8 mouse cellular contexts compared by ENCODE assay signal in the genomic region with DNA sequence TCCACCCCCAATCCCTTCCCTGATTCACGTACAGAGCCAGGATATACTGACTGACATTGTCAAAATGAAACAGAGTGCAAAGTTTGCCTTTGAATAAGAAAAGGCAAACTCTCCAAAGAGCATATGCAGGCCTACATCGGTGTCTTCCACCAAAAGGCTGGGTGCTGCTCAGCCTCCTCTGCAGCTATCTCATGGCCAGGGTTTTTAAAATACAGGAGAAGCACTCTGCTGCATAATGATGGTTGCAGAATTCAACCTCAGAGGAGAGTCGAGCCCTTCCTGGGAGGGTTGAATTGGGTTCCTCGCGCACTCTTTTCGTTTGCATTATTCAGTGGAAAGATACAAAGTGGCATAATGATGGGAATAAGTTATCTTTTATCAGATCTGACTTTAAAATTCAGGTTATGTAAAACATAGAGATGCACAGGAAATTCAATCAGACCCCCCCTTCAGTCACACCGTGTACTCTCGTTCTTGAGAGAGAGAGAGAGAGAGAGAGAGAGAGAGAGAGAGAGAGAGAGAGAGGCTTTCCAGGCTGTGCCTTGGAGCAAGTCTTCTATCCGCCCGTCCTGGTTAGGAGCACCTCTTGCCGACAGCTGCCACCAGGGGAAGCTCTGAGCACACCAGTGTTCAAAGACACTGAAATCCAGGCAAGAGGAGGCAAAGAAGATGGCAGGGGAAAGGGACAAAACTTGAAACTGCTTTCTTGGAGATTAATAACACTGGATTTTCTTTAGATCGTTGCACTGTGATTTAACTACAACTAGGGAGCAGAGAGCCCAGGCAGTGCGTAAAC.
DNase-seq lines count a peak whose midpoint lies in the region; ATAC-seq lines count a peak whose summit lies in the region.

No protein-coding gene starts in this region.

- H3K27me3 ChIP-seq in hindbrain, embryonic 13.5 days, result no peaks in the 10 kb centered on the region

- H3K36me3 ChIP-seq in hindbrain, embryonic 13.5 days, result no peaks in the 10 kb centered on the region

- no peak overlapping the region for H3K4me3 ChIP-seq in hindbrain, embryonic 13.5 days

- H3K4me2 ChIP-seq in hindbrain, embryonic 13.5 days, result no peak overlapping the region

- H3K9ac ChIP-seq in hindbrain, embryonic 13.5 days, result no peak overlapping the region

- no peaks in the 10 kb centered on the region for H3K4me1 ChIP-seq in hindbrain, embryonic 13.5 days (replicated peaks)

- peak; percentile 59; the same call in 1 of the 2 replicates for ATAC-seq in hindbrain, embryonic 13.5 days (ENCODE audit: low FRiP score)
- no peak for ATAC-seq in erythroblast, adult 5-6 weeks (replicated peaks; ENCODE audit: low FRiP score, poor library complexity, severe bottlenecking)

- WGBS in hindbrain, embryonic 13.5 days, result 47% methylated on average over 13 of the region's 13 CpGs

- intact Hi-C loops in left cerebral cortex, postnatal 14 days (cut with DNase I), result no loop called here

- H3K9me3 ChIP-seq in hindbrain, embryonic 13.5 days, result no peaks in the 10 kb centered on the region

- no peak overlapping the region for H3K27ac ChIP-seq in hindbrain, embryonic 13.5 days

- DNase-seq in layer of hippocampus, adult 11-12 months (ENCODE audit: low spot score), result peak; percentile 44
- DNase-seq in layer of hippocampus, adult 9-10 months (ENCODE audit: low spot score), result no peak
- peak; percentile 75 for DNase-seq in embryo, embryonic 10.5 days (ENCODE audit: low spot score)
- DNase-seq in left cerebral cortex, postnatal 14 days (ENCODE audit: low spot score in 2 of 2), result peak; percentile 65 to 76
- DNase-seq in retina, postnatal 7 days (ENCODE audit: low read depth, low spot score), result peak; percentile 6
- no peak for DNase-seq in T-cell, adult 2 months (ENCODE audit: low spot score)

Comparison
In these comparisons a context has a peak if more than half of its experiments do, and no peak if none do; other contexts are left out.
1. DNase-seq: peak in layer of hippocampus, adult 11-12 months (single experiment), embryo, embryonic 10.5 days (single experiment), left cerebral cortex, postnatal 14 days (2 of 2) and retina, postnatal 7 days (single experiment); none in layer of hippocampus, adult 9-10 months (single experiment) and T-cell, adult 2 months (single experiment).